Mouse (Mus musculus) layer of hippocampus, adult 18-20 months (tissue): ENCODE results near the gene 4932411N23Rik. TPM values are rescaled to one million over a fixed set of nuclear protein-coding genes. Genes with fewer than 3 reads are reported as not detected.
"Not testable (repeated sequence)": the region's sequence is repeated elsewhere in the genome, so short reads cannot be mapped to it uniquely, and the experiment has no call there.

Experiments
- DNase-seq, 2 experiments: peaks; one replicate each; pipeline ENCODE4 v3.0.0; 2022; ENCODE audit warnings: low spot score in 2 of 2
- long read RNA-seq: library from polyadenylated mRNA; stranded (forward); transcript quantifications from one replicate; pipeline ENCODE4 v2.0.0, GENCODE M21; 2021
- total RNA-seq, 2 experiments: library from RNA; stranded (reverse); gene quantifications; 2 replicates each; pipeline ENCODE4 v1.2.3; 2021

Gene 4932411N23Rik
- not detected for total RNA-seq
- long read RNA-seq = 0 reads

- DNase-seq = no peak
Measured at GRCm38 (mm10) chrX:126815768-126816167, at the start of gene 4932411N23Rik. Gene 4932411N23Rik, minus strand, starts transcription at chrX:126815868.

GRCm38 (mm10) chrX:126779895-126780294 lies 35.8 kb downstream of the 4932411N23Rik start:
- no peak for DNase-seq

GRCm38 (mm10) chrX:126777643-126778042 lies 38.0 kb downstream of the 4932411N23Rik start:
- DNase-seq = not testable (repeated sequence)

- DNase-seq = not testable (repeated sequence)
Measured at GRCm38 (mm10) chrX:126774846-126775245, 40.8 kb downstream of the 4932411N23Rik start.

- not testable (repeated sequence) for DNase-seq
Measured at GRCm38 (mm10) chrX:126773511-126773910, 42.2 kb downstream of the 4932411N23Rik start.

Other genes starting within 250 kb of the 4932411N23Rik start
- gene Gm382, start 224.1 kb upstream of the 4932411N23Rik start, total RNA-seq = not detected